Mouse (Mus musculus) E14TG2a.4 (cell line): ENCODE measurements around the gene Nxpe5.

Experiments used
- H3K27me3 ChIP-seq: 2 replicates; pipeline ENCODE4 v1.6.1; 2014; ENCODE audit warnings: low read length, control low read depth; ENCODE audit not compliant: insufficient read depth
- H3K36me3 ChIP-seq: 2 replicates; pipeline ENCODE4 v1.6.1; 2014; ENCODE audit warnings: low read length, control low read depth; ENCODE audit not compliant: insufficient read depth
- H3K4me1 ChIP-seq: replicated peaks from 2 replicates; pipeline ENCODE4 v1.6.1; 2014; ENCODE audit warnings: low read depth, low read length, control low read depth
- H3K4me3 ChIP-seq: replicated peaks from 2 replicates; pipeline ENCODE4 v1.5.1; 2014; ENCODE audit warnings: mild to moderate bottlenecking, low read length
- H3K9me3 ChIP-seq: 2 replicates; pipeline ENCODE4 v1.6.1; 2014; ENCODE audit warnings: low read length, control low read depth
- CTCF ChIP-seq: conservative IDR thresholded peaks from 2 replicates; pipeline ENCODE4 v1.5.1; 2014; ENCODE audit warnings: low read length
- NANOG ChIP-seq: IDR thresholded peaks from 2 replicates; pipeline ENCODE4 v1.6.1; 2014; ENCODE audit warnings: borderline replicate concordance, low read length, mixed read lengths
- POU5F1 ChIP-seq: IDR thresholded peaks from 2 replicates; pipeline ENCODE4 v1.6.1; 2014; ENCODE audit warnings: low read length, borderline replicate concordance

Gene Nxpe5

DNA sequence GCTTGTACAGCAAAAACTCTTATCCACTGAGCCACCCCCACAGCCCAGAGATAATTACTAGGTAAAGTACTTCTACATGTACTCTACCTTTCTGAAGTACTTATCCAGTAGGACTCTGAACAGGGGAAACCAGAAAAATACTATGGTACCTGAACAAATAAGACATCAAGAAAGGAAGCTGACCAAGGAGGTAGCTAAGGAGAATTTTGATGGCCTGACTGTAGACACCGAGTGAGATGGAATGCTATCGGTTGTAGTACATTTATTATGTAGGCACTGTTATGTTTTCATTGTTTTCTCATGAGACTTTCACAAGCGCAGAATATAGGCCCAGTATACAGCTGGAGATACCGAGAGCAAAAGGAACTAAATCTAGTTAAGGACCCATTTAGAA, 31.9 kb downstream of the Nxpe5 start:
- Histone ChIP-seq H3K4me3 (no peak overlapping the region), H3K27me3 (no peaks in the 10 kb centered on the region), H3K9me3 (no peaks in the 10 kb centered on the region), H3K36me3 (peaks cover 56% of the 10 kb centered on the region), H3K4me1 (peaks cover 66% of the 10 kb centered on the region)
- TF ChIP-seq POU5F1 (no peak), CTCF (no peak), NANOG (no peak)

DNA sequence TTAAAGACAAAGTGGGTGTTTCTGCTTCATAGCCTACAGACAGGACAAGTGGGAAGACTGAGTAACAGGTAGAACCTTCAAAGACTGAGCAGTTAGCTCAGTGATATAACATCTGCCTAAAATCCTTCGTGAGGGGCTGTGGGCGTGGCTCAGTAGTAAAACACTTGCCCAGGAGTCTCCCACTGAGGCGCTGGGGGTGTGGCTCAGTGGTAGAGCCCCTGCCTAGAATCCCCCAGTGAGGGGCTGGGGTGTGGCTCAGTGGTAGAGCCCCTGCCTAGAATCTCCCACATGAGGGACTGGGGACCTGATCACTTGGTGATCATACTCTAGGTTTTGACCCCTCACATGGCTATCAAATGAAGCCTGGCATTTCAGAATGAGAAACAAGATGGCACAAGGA, 32.4 kb downstream of the Nxpe5 start:
- TF ChIP-seq POU5F1 (no peak), NANOG (no peak), CTCF (no peak)
- Histone ChIP-seq H3K9me3 (no peaks in the 10 kb centered on the region), H3K27me3 (no peaks in the 10 kb centered on the region), H3K4me1 (peaks cover 70% of the 10 kb centered on the region), H3K4me3 (no peak overlapping the region), H3K36me3 (peaks cover 58% of the 10 kb centered on the region)

DNA sequence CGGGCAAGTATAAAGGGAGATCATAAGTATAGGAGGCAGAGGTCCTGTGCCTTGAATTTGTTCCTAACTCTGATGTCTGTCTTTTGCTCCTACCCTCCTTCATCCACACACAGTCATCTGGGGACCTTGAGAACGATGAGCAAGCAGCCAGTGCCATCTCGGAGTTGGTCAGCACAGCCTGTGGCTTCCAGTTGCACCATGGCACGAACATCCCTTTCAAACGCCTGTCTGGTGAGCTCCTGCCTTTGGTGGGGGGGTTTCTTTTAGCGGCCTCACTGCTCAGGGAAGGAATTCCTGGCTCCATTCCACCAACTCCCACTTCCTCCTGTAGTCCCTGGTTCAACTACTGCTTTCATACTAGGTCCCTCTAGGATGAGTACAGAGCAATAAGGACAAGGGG, 32.8 kb downstream of the Nxpe5 start:
- H3K36me3 ChIP-seq: peaks cover 58% of the 10 kb centered on the region
- H3K27me3 ChIP-seq: no peaks in the 10 kb centered on the region
- no peak overlapping the region for H3K4me3 ChIP-seq
- TF ChIP-seq NANOG (no peak), CTCF (no peak), POU5F1 (no peak)
- H3K9me3 ChIP-seq: no peaks in the 10 kb centered on the region
- peaks cover 72% of the 10 kb centered on the region for H3K4me1 ChIP-seq

DNA sequence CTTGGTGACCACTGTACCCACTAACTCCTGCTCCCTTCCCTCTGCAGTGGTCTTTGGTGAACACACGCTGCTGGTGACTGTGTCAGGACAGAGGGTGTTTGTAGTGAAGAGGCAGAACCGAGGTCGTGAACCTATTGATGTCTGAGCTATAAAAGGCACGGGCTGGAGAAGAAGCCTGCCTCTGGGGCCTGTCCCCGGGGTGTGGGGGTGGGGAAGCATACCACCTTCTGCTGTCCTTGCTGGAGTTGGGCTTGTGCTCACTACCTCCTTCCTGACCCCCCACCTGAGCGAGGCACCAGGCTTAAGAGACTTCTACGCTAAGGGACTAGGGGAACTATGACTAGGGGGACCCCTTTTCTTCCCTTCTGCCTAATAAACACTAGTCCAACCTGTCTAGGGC, 33.3 kb downstream of the Nxpe5 start:
- H3K4me3 ChIP-seq: no peak overlapping the region

DNA sequence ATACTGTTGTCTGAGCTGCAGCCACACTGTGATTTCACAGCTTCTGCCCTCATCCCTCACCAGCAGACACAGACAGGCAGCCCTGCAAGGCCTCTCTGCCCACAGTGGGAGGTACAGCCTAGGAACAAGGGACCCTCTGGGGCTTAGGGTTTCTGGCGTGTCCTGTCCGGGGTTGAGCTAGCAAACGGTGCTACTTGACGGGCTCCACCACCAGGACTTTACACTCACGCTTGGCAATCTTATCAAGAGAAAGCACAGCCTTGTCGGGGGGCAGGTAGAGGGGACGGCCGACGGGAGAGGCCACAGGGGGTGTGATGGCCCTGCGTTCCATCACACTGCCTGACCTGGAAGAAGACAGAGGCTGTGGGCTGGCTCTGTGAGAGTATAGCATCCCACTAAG, 34.4 kb downstream of the Nxpe5 start:
- TF ChIP-seq NANOG: no peak
- TF ChIP-seq CTCF: no peak
- no peak for TF ChIP-seq POU5F1
- H3K4me3 ChIP-seq: no peak overlapping the region

More for the DNA sequence above, 33.3 kb downstream of the Nxpe5 start:
- TF ChIP-seq CTCF (no peak), NANOG (no peak), POU5F1 (no peak)
- Histone ChIP-seq H3K27me3 (no peaks in the 10 kb centered on the region), H3K9me3 (no peaks in the 10 kb centered on the region), H3K4me1 (peaks cover 72% of the 10 kb centered on the region), H3K36me3 (peaks cover 58% of the 10 kb centered on the region)

DNA sequence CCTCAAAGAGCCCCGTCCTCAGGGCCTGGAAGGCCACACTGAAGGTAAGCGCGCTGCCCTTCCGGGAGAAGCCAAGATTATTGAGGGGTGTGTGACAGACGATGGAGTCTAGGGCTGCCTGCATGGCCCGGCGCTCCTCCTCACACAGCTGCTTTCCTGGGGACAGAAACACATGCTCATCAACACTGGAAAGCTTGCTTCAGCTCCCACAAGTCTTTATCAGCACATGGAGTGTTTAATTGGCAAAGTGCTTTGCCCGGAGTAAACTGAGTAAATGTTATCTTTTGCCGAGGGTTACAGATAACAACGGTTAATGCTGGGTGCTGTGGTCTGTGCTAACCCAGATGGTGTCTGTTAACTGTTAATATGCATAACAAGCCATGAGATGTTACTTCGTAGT, 35.1 kb downstream of the Nxpe5 start:
- no peak for TF ChIP-seq CTCF
- no peak for TF ChIP-seq NANOG
- no peak for TF ChIP-seq POU5F1
- H3K4me1 ChIP-seq: peaks cover 73% of the 10 kb centered on the region

More for the DNA sequence above, 34.4 kb downstream of the Nxpe5 start:
- Histone ChIP-seq H3K27me3 (no peaks in the 10 kb centered on the region), H3K9me3 (no peaks in the 10 kb centered on the region), H3K36me3 (peaks cover 58% of the 10 kb centered on the region), H3K4me1 (peaks cover 74% of the 10 kb centered on the region)

DNA sequence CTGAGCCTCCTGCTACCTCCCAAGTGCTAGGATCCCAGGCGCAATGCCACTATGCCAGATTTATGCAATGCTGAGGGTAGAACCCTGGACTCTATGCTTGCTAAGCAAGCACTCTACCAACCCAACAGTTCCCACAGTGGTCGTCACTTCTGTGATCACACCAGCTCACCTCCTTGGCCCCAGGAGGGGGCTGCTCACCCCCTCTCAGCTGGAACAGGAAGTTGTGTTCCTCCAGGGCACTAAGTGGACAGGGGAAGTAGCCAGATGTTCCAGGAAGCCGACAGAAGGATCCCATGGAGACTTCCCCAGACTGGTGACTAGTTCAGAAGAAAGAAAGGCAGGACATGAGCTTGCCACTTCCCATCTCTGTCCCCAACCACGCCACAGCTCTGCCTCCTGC, 36.3 kb downstream of the Nxpe5 start:
- peaks cover 65% of the 10 kb centered on the region for H3K4me1 ChIP-seq
- H3K4me3 ChIP-seq: 0 out of 2 replicates have a peak overlapping the region, but pooled peaks have one; percentile 97
- H3K27me3 ChIP-seq: no peaks in the 10 kb centered on the region
- TF ChIP-seq NANOG: no peak
- no peak for TF ChIP-seq CTCF
- TF ChIP-seq POU5F1: no peak
- no peaks in the 10 kb centered on the region for H3K9me3 ChIP-seq
- H3K36me3 ChIP-seq: peaks cover 69% of the 10 kb centered on the region

More for the DNA sequence above, 35.1 kb downstream of the Nxpe5 start:
- no peak overlapping the region for H3K4me3 ChIP-seq
- no peaks in the 10 kb centered on the region for H3K27me3 ChIP-seq
- H3K9me3 ChIP-seq: no peaks in the 10 kb centered on the region
- peaks cover 66% of the 10 kb centered on the region for H3K36me3 ChIP-seq

DNA sequence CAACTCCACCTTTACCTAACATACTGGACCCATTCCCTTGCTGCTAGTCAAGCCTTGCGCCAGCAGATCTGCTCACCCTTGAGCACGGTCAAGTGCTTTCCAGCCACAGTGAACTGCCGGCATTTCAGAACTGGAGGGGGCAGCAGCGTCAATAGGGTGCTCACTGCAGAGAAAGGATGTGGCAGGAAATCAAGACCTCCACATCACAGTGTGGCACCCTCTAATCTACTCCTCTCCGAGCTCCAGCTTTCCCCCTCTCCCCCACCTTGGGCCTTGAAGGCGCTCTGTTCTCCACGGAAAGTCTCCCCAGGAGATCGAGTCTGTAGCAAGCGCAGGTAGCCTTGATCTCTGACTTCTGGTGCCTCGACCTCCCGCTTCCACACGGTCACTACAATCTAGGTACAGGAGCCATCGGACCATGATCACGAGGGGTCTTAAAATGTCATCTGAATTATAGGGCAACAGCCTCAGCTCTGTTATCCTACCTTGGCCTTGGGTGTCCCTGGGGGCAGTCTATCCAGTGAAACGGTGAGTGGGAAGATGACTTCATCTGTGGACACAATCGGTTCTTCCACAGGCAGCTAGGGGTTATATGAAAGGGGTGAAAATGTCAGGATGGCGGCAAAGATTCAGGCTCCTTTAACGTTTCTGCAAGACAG, 37.0 kb downstream of the Nxpe5 start:
- TF ChIP-seq NANOG: no peak
- TF ChIP-seq POU5F1: no peak
- no peak for TF ChIP-seq CTCF

DNA sequence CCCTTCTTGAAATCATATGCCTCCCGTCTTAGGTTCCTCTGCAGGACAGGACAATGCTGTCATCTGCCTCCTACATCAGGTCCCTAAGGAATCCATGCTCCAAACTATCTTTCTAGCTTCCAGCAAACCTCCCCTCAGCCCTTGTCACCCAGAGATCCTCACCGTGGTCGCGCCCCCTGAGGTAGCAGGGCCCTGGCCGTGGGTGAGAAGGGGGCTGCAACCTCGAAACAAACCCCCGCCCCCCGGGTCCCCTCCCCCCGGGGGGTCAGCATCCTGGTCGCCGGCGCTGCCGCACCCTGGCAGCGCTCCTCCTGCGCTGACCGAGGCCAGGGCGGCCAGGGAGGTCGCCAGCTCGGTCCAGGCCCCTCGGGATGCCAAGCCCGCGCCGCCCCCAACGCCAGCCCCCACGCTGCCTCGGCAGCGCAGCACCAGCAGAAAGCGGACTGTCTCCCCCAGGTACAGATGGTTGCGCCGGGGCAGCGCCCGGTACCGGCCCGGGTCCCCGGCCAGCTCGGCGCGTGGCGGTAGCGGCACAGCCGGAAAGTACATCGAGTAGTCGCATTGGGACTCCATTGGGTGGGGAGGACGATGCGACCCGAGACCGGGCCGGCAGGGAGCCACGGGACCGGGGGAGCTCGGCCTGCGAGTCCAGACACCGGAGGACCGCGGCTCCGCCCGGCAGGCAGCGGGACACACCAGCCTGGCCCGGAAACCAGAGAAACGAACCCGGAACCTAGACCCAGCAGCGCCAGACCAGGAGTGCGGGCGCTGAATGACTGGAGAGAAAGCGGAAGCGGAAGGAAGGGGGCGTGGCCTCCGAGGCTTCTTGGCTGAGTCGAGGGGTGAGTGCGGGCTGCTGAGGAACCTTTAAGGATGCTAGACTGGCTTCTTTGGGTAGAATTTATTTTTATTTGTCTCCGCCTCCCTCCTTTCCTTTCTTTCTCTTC, 37.8 kb downstream of the Nxpe5 start, which contains the start of gene BC037034:
Gene BC037034 (minus strand): TSS at position 774 of the 947 bp plus-strand sequence.
- Histone ChIP-seq H3K9me3 (no peaks in the 10 kb centered on the region), H3K4me3 (peak within 1 kb of the TSS; percentile 97), H3K4me1 (peaks cover 49% of the 10 kb centered on the region), H3K27me3 (no peaks in the 10 kb centered on the region), H3K36me3 (peaks cover 56% of the 10 kb centered on the region)
- TF ChIP-seq POU5F1: no peak
- TF ChIP-seq NANOG: no peak
- no peak for TF ChIP-seq CTCF

More for the DNA sequence above, 37.0 kb downstream of the Nxpe5 start:
- no peaks in the 10 kb centered on the region for H3K9me3 ChIP-seq
- H3K36me3 ChIP-seq: peaks cover 65% of the 10 kb centered on the region
- H3K27me3 ChIP-seq: no peaks in the 10 kb centered on the region
- peaks cover 58% of the 10 kb centered on the region for H3K4me1 ChIP-seq
- peak overlapping the region; percentile 97 for H3K4me3 ChIP-seq
